Mouse (Mus musculus): Measurements from ENCODE around the gene Focad. TPM values are rescaled to one million over a fixed set of nuclear protein-coding genes. Genes with fewer than 3 reads are reported as not detected.
"Not testable (repeated sequence)": the region's sequence is repeated elsewhere in the genome, so short reads cannot be mapped to it uniquely, and the experiment has no call there.

Focad gene
- total RNA-seq, 1 experiment: 14.7 TPM

DNA sequence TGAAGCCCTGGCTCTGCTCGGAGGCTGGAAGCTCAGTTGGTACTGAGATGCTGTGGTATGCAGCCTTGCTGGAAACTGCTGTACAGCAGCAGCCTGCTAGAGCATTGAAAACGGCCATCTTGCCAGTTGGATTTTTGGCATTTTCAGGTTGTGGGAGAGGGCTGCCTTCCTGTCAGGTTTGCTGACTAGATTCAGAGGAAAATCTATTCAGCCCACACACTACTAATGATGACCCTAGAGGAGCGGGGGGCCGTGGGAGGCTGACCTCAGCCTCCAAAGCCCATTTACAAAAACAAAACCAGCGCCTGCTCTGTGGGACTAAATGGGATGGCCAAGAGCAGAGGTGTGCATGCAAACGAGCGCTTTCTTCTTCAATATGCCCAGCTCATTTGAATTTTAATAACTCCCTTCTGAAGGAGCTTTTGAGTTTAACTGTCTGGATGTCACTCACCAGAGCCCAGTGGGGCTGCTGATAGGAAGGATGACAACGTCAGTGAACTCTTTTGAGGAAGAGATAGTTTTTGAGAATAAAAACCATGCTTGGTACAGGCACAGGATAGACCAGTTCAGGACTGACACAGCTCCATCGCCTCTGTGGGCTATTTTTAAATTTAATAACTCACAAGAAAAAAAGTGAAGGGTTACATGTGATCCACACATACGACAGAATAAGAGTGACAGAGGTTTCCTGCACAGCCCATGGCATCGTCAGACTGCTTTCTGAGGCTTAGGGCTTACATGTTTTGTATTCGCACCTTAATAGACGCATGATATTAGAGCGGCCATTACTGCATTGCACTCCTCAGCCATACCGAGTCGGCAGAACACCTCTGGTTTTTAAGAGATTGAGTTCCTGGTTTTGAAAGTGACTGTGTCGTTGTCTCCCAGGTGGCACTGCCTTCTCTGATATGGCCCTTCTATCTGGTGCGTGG is 278.1 kb downstream of the Focad start:
- Histone ChIP-seq H3K4me3 (ENCODE audit: insufficient read depth in 1 of 2, low read depth in 1 of 2, low read length in 2 of 2, poor library complexity in 1 of 2, severe bottlenecking in 1 of 2) (no peak overlapping the region), H3K4me1 (ENCODE audit: control insufficient read depth in 2 of 2, insufficient read depth in 2 of 2, low read length in 2 of 2, poor library complexity in 1 of 2) (no peaks in the 10 kb centered on the region), H3K27ac (ENCODE audit: insufficient read depth, low read depth, low read length, poor library complexity, severe bottlenecking) (no peak overlapping the region), H3K36me3 (ENCODE audit: control insufficient read depth, insufficient read depth, low read length, poor library complexity, severe bottlenecking) (no peaks in the 10 kb centered on the region), H3K9ac (ENCODE audit: insufficient read depth, low read depth, low read length, poor library complexity, severe bottlenecking) (no peak overlapping the region), H3K9me3 (ENCODE audit: control insufficient read depth, insufficient read depth, low read depth, low read length) (no peaks in the 10 kb centered on the region)
- TF ChIP-seq MAFK (IDR thresholded peaks at IDR 0.05; ENCODE audit: insufficient read depth, low read depth, low read length) (no peak), HCFC1 (IDR thresholded peaks at IDR 0.05; ENCODE audit: borderline replicate concordance, insufficient read depth, low read length) (no peak), ZNF384 (IDR thresholded peaks at IDR 0.05; ENCODE audit: low read depth, low read length) (no peak), CHD2 (IDR thresholded peaks at IDR 0.05; ENCODE audit: low read depth, low read length) (no peak), ZC3H11A (IDR thresholded peaks at IDR 0.05; ENCODE audit: borderline replicate concordance, low read depth, low read length) (no peak)
- in situ Hi-C loops (cut with MboI; ENCODE audit: low sequenced_read_pairs in 2 of 2, unreplicated experiment in 2 of 2): no loop called here
- no peak for DNase-seq (ENCODE audit: low read depth, low spot score)

DNA sequence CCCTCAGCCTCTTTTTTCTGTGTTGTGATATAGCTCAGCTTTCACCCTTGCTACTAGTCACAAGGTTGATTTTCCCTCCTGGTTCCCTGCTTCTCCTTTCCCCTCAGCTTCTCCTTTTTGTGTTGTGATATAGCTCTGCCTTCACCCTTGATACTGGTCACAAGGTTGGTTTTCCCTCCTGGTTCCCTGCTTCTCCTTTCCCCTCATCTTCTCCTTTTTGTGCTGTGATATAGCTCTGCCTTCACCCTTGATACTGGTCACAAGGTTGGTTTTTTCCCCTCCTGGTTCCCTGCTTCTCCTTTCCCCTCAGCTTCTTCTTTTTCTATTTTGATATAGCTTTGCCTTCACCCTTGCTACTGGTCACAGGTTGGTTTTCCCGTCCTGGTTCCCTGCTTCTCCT is 295.6 kb downstream of the Focad start:
- no peaks in the 10 kb centered on the region for H3K9me3 ChIP-seq (ENCODE audit: control insufficient read depth, insufficient read depth, low read depth, low read length)
- H3K4me3 ChIP-seq (ENCODE audit: insufficient read depth in 1 of 2, low read depth in 1 of 2, low read length in 2 of 2, poor library complexity in 1 of 2, severe bottlenecking in 1 of 2): no peak overlapping the region
- in situ Hi-C loops (cut with MboI; ENCODE audit: low sequenced_read_pairs in 2 of 2, unreplicated experiment in 2 of 2): no loop called here
- no peaks in the 10 kb centered on the region for H3K36me3 ChIP-seq (ENCODE audit: control insufficient read depth, insufficient read depth, low read length, poor library complexity, severe bottlenecking)
- TF ChIP-seq MAFK (IDR thresholded peaks at IDR 0.05; ENCODE audit: insufficient read depth, low read depth, low read length) (no peak), ZNF384 (IDR thresholded peaks at IDR 0.05; ENCODE audit: low read depth, low read length) (no peak), CHD2 (IDR thresholded peaks at IDR 0.05; ENCODE audit: low read depth, low read length) (no peak), HCFC1 (IDR thresholded peaks at IDR 0.05; ENCODE audit: borderline replicate concordance, insufficient read depth, low read length) (no peak), ZC3H11A (IDR thresholded peaks at IDR 0.05; ENCODE audit: borderline replicate concordance, low read depth, low read length) (no peak)
- DNase-seq (ENCODE audit: low read depth, low spot score): no peak
- H3K9ac ChIP-seq (ENCODE audit: insufficient read depth, low read depth, low read length, poor library complexity, severe bottlenecking): no peak overlapping the region
- no peaks in the 10 kb centered on the region for H3K4me1 ChIP-seq (ENCODE audit: control insufficient read depth in 2 of 2, insufficient read depth in 2 of 2, low read length in 2 of 2, poor library complexity in 1 of 2)
- no peak overlapping the region for H3K27ac ChIP-seq (ENCODE audit: insufficient read depth, low read depth, low read length, poor library complexity, severe bottlenecking)

DNA sequence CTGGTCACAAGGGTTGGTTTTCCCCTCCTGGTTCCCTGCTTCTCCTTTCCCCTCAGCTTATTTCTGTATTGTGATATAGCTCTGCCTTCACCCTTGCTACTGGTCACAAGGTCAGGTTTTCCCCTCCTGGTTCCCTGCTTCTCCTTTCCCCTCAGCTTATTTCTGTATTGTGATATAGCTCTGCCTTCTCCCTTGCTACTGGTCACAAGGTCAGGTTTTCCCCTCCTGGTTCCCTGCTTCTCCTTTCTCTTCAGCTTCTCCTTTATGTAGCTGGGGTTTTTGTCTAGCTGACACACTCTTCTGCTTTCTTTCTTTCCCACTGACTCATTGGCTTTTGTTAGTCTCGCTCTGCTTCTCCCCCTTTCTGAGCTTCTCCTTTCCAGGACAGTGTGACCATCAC is 296.2 kb downstream of the Focad start:
- H3K36me3 ChIP-seq (ENCODE audit: control insufficient read depth, insufficient read depth, low read length, poor library complexity, severe bottlenecking); DNase-seq (ENCODE audit: low read depth, low spot score): not testable (repeated sequence)

DNA sequence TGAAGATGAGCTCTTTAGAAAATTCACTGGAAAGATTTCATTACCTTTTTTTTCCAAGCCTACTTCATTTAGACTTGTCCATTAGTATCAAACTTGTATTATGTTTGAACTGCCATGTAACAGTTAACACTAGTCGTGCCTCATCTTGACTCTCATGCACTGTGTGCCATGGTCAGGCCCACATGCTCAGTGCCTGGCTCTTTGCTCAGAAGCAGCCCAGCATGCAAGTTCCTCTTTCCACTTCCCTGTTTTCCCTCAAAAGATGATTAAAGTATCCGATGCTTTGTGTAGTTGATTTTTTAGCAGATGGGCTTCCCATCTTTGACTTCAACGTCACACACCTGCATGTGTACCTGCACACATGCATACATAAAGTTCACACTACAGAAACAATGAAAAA is 301.3 kb downstream of the Focad start:
- Histone ChIP-seq H3K9me3 (ENCODE audit: control insufficient read depth, insufficient read depth, low read depth, low read length) (no peaks in the 10 kb centered on the region), H3K4me3 (ENCODE audit: insufficient read depth in 1 of 2, low read depth in 1 of 2, low read length in 2 of 2, poor library complexity in 1 of 2, severe bottlenecking in 1 of 2) (no peak overlapping the region), H3K27ac (ENCODE audit: insufficient read depth, low read depth, low read length, poor library complexity, severe bottlenecking) (no peak overlapping the region), H3K36me3 (ENCODE audit: control insufficient read depth, insufficient read depth, low read length, poor library complexity, severe bottlenecking) (no peaks in the 10 kb centered on the region), H3K9ac (ENCODE audit: insufficient read depth, low read depth, low read length, poor library complexity, severe bottlenecking) (no peak overlapping the region), H3K4me1 (ENCODE audit: control insufficient read depth in 2 of 2, insufficient read depth in 2 of 2, low read length in 2 of 2, poor library complexity in 1 of 2) (no peaks in the 10 kb centered on the region)
- TF ChIP-seq CHD2 (IDR thresholded peaks at IDR 0.05; ENCODE audit: low read depth, low read length) (no peak), ZNF384 (IDR thresholded peaks at IDR 0.05; ENCODE audit: low read depth, low read length) (no peak), HCFC1 (IDR thresholded peaks at IDR 0.05; ENCODE audit: borderline replicate concordance, insufficient read depth, low read length) (no peak), ZC3H11A (IDR thresholded peaks at IDR 0.05; ENCODE audit: borderline replicate concordance, low read depth, low read length) (no peak), MAFK (IDR thresholded peaks at IDR 0.05; ENCODE audit: insufficient read depth, low read depth, low read length) (no peak)
- in situ Hi-C loops (cut with MboI; ENCODE audit: low sequenced_read_pairs in 2 of 2, unreplicated experiment in 2 of 2): no loop called here
- DNase-seq (ENCODE audit: low read depth, low spot score): no peak

More for the DNA sequence above, 296.2 kb downstream of the Focad start:
- H3K9me3 ChIP-seq (ENCODE audit: control insufficient read depth, insufficient read depth, low read depth, low read length); H3K27ac ChIP-seq (ENCODE audit: insufficient read depth, low read depth, low read length, poor library complexity, severe bottlenecking); H3K4me1 ChIP-seq (ENCODE audit: control insufficient read depth in 2 of 2, insufficient read depth in 2 of 2, low read length in 2 of 2, poor library complexity in 1 of 2); H3K9ac ChIP-seq (ENCODE audit: insufficient read depth, low read depth, low read length, poor library complexity, severe bottlenecking); H3K4me3 ChIP-seq (ENCODE audit: insufficient read depth in 1 of 2, low read depth in 1 of 2, low read length in 2 of 2, poor library complexity in 1 of 2, severe bottlenecking in 1 of 2); in situ Hi-C loops (cut with MboI; ENCODE audit: low sequenced_read_pairs in 2 of 2, unreplicated experiment in 2 of 2): not testable (repeated sequence)
